Mouse (Mus musculus) CH12.LX (cell line): Measurements from ENCODE around the gene Coq8a. TPM values are rescaled to one million over a fixed set of nuclear protein-coding genes. Genes with fewer than 3 reads are reported as not detected.

Experiments
- DNase-seq: peaks from one replicate; pipeline ENCODE4 v3.0.0-alpha.2; 2013; ENCODE audit errors: extremely low read depth
- H3K27ac ChIP-seq: 2 replicates; pipeline ENCODE4 v1.5.1; 2012; ENCODE audit warnings: low read depth, mild to moderate bottlenecking, control low read depth, moderate library complexity; ENCODE audit not compliant: insufficient read depth
- H3K27me3 ChIP-seq: replicated peaks from 2 replicates; pipeline ENCODE3; 2012; ENCODE audit warnings: inconsistent platforms
- H3K36me3 ChIP-seq, 2 experiments: replicated peaks in 1 of 2; 2 replicates each; pipeline versions ENCODE3 to v1.6.1; 2012; ENCODE audit warnings: inconsistent platforms in 1 of 2, low read length in 1 of 2, mild to moderate bottlenecking in 1 of 2, mixed read lengths in 1 of 2, moderate library complexity in 1 of 2; ENCODE audit not compliant: control insufficient read depth in 1 of 2, insufficient read depth in 1 of 2
- H3K4me1 ChIP-seq, 2 experiments: 2 replicates each; pipeline ENCODE4 v1.6.1; 2012; ENCODE audit warnings: inconsistent platforms in 1 of 2, moderate library complexity in 1 of 2; ENCODE audit not compliant: insufficient read depth in 2 of 2, control insufficient read depth in 1 of 2
- H3K4me2 ChIP-seq: 2 replicates; pipeline ENCODE4 v1.6.1; 2012; ENCODE audit warnings: low read depth, mild to moderate bottlenecking, control low read depth; ENCODE audit not compliant: poor library complexity, insufficient read depth, severe bottlenecking
- H3K4me3 ChIP-seq, 3 experiments: fragments of 150-350 bp in 1 of 3; sonication (generic) in 1 of 3; replicated peaks in 1 of 3; 2 replicates each; pipeline versions ENCODE3 to v1.5.1; 2011 to 2012; ENCODE audit warnings: low read depth in 2 of 3, low read length in 2 of 3, mild to moderate bottlenecking in 2 of 3, moderate library complexity in 2 of 3, control low read depth in 1 of 3, improper control_type of control experiment in 1 of 3, inconsistent platforms in 1 of 3, mixed read lengths in 1 of 3; ENCODE audit not compliant: poor library complexity in 1 of 3
- H3K79me2 ChIP-seq: replicated peaks from 2 replicates; pipeline ENCODE4 v1.6.1; 2012; ENCODE audit warnings: mild to moderate bottlenecking, moderate library complexity; ENCODE audit not compliant: control insufficient read depth, poor library complexity, insufficient read depth, severe bottlenecking; ENCODE audit errors: extremely low read depth
- H3K9ac ChIP-seq: 2 replicates; pipeline ENCODE4 v1.6.1; 2012; ENCODE audit warnings: low read depth, mild to moderate bottlenecking, control low read depth, moderate library complexity; ENCODE audit not compliant: insufficient read depth
- H3K9me3 ChIP-seq: replicated peaks from 2 replicates; pipeline ENCODE3; 2012; ENCODE audit warnings: low read length, inconsistent platforms, mixed read lengths
- CTCF ChIP-seq, 2 experiments: IDR thresholded peaks in 1 of 2; conservative IDR thresholded peaks in 1 of 2; 2 replicates each; pipeline ENCODE4 v1.5.1; 2011 to 2012; ENCODE audit warnings: low read depth in 2 of 2, low read length in 2 of 2, improper control_type of control experiment in 1 of 2, inconsistent platforms in 1 of 2, mild to moderate bottlenecking in 1 of 2, moderate library complexity in 1 of 2
- E2F4 ChIP-seq: IDR thresholded peaks from 2 replicates; pipeline ENCODE4 v1.6.1; 2011; ENCODE audit warnings: low read depth, low read length, improper control_type of control experiment; ENCODE audit not compliant: insufficient replicate concordance
- EP300 ChIP-seq: IDR thresholded peaks from 2 replicates; pipeline ENCODE4 v1.6.1; 2011; ENCODE audit warnings: low read length, improper control_type of control experiment
- ETS1 ChIP-seq: conservative IDR thresholded peaks from 2 replicates; pipeline ENCODE4 v1.6.1; 2012; ENCODE audit warnings: low read depth, mild to moderate bottlenecking, inconsistent platforms, low read length, improper control_type of control experiment, moderate library complexity
- MEF2A ChIP-seq: IDR thresholded peaks from 2 replicates; pipeline ENCODE4 v1.6.1; 2014; ENCODE audit warnings: low read depth, mild to moderate bottlenecking, inconsistent platforms, low read length, improper control_type of control experiment, borderline replicate concordance
- MXI1 ChIP-seq: IDR thresholded peaks from 2 replicates; pipeline ENCODE4 v1.6.1; 2011; ENCODE audit warnings: mild to moderate bottlenecking, low read depth, low read length, improper control_type of control experiment
- MYC ChIP-seq: IDR thresholded peaks from 2 replicates; pipeline ENCODE4 v1.6.1; 2011; ENCODE audit warnings: low read depth, mild to moderate bottlenecking, improper control_type of control experiment, low read length
- NRF1 ChIP-seq: IDR thresholded peaks from 2 replicates; pipeline ENCODE4 v1.6.1; 2014; ENCODE audit warnings: low read depth, mild to moderate bottlenecking, inconsistent platforms, low read length, improper control_type of control experiment, moderate library complexity
- POLR2A ChIP-seq: IDR thresholded peaks from 2 replicates; pipeline ENCODE4 v1.6.1; 2011; ENCODE audit warnings: low read depth, mild to moderate bottlenecking, improper control_type of control experiment, low read length
- POLR2AphosphoS2 ChIP-seq: IDR thresholded peaks from 2 replicates; pipeline ENCODE4 v1.6.1; 2011; ENCODE audit warnings: low read depth, low read length, improper control_type of control experiment
- RAD21 ChIP-seq: IDR thresholded peaks from 2 replicates; pipeline ENCODE4 v1.6.1; 2011; ENCODE audit warnings: low read depth, mild to moderate bottlenecking, low read length, improper control_type of control experiment, moderate library complexity
- RCOR1 ChIP-seq: conservative IDR thresholded peaks from 2 replicates; pipeline ENCODE4 v1.6.1; 2012; ENCODE audit warnings: low read depth, mild to moderate bottlenecking, inconsistent platforms, low read length, improper control_type of control experiment
- SIN3A ChIP-seq: IDR thresholded peaks from 2 replicates; pipeline ENCODE4 v1.6.1; 2012; ENCODE audit warnings: low read length, improper control_type of control experiment, inconsistent platforms
- SMC3 ChIP-seq: IDR thresholded peaks from 2 replicates; pipeline ENCODE4 v1.6.1; 2011; ENCODE audit warnings: low read depth, low read length, improper control_type of control experiment
- TCF12 ChIP-seq: IDR thresholded peaks from 2 replicates; pipeline ENCODE4 v1.6.1; 2014; ENCODE audit warnings: low read depth, mild to moderate bottlenecking, inconsistent platforms, low read length, improper control_type of control experiment
- UBTF ChIP-seq: IDR thresholded peaks from 2 replicates; pipeline ENCODE4 v1.6.1; 2012; ENCODE audit warnings: low read depth, mild to moderate bottlenecking, inconsistent platforms, low read length, improper control_type of control experiment, moderate library complexity
- ZKSCAN1 ChIP-seq: IDR thresholded peaks from 2 replicates; pipeline ENCODE4 v1.6.1; 2012; ENCODE audit warnings: low read depth, inconsistent platforms, low read length, improper control_type of control experiment, borderline replicate concordance
- dilution Hi-C: fragments of 300-500 bp; cut with MboI; formaldehyde crosslinking; loops from 2 replicates; pipeline ENCODE4 v1.14.3; 2020; ENCODE audit warnings: low sequenced_read_pairs; ENCODE audit not compliant: extremely low pct_unique_long_range_greater_than_20kb, extremely low pct_ligation_motif_present
- in situ Hi-C: fragments of 300-500 bp; cut with MboI; formaldehyde crosslinking; loops from 3 replicates; pipeline ENCODE4 v1.14.3; 2019; ENCODE audit warnings: low sequenced_read_pairs, low pct_ligation_motif_present, low pct_unique_long_range_greater_than_20kb, mixed read lengths
- polyA plus RNA-seq: library from polyadenylated mRNA; unstranded; fragments of >175 nt; gene quantifications from 2 replicates; pipeline ENCODE4 v1.2.1, GENCODE M21; 2012; ENCODE audit warnings: low read depth; ENCODE audit not compliant: insufficient read length
- total RNA-seq, 2 experiments: library from RNA; depleted of rRNA; stranded (reverse); fragments of 300-350 nt in 1 of 2; fragments of >200 nt in 1 of 2; gene quantifications; 2 replicates each; pipeline ENCODE4 v1.2.3; 2012 to 2014

Coq8a gene
- total and polyA plus RNA-seq, 3 experiments: 73.4 to 237 (median 88.1) TPM

GRCm38 (mm10) chr1:180210031-180210432 lies 10.6 kb upstream of the Coq8a start (continued):
- no peak for TF ChIP-seq UBTF

DNA sequence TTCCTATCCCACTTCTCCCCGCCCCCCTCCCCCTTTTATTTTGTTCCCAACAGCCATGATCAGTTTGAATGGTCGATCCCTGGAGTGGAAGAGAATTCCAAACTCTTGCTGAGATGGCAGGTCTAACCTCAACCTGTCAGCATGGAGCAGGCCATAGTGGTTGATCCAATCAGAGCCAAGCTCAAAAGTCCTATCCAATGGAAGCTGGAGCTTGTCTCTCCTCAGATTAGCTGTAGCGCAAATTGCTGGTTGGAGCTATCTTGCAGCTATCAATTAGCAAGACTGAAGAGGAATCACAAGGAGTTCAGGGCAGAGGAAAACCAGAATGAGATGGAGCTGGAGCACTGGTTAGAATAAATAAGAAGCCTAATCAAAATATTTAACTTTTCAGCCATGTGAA lies 9.0 kb upstream of the Coq8a start:
- Histone ChIP-seq H3K27me3 (no peaks in the 10 kb centered on the region), H3K9me3 (peaks cover 19% of the 10 kb centered on the region), H3K9ac (no peak overlapping the region), H3K4me2 (no peak overlapping the region), H3K4me3 (no peak overlapping the region), H3K36me3 (no peaks in the 10 kb centered on the region), H3K4me1 (peaks cover 8 to 44% of the 10 kb centered on the region in 2 experiments; a peak in 3 of 4 replicates), H3K27ac (no peak overlapping the region), H3K79me2 (no peaks in the 10 kb centered on the region)
- no peak for DNase-seq
- in situ Hi-C loops: loop anchor here (5.0 kb wide), 1 partner anchor 361 kb away; no protein-coding TSS in a partner anchor
- TF ChIP-seq POLR2A: no peak
- TF ChIP-seq POLR2AphosphoS2: no peak
- TF ChIP-seq SMC3: no peak
- TF ChIP-seq MXI1: no peak
- no peak for TF ChIP-seq ETS1
- TF ChIP-seq ZKSCAN1: no peak
- TF ChIP-seq RAD21: no peak
- TF ChIP-seq EP300: no peak
- TF ChIP-seq CTCF (conservative IDR thresholded peaks at IDR 0.05 in 1 of 2, IDR thresholded peaks at IDR 0.05 in 1 of 2; ENCODE audit: low read depth in 2 of 2, low read length in 2 of 2): no peak
- no peak for TF ChIP-seq RCOR1
- TF ChIP-seq E2F4: no peak
- no peak for TF ChIP-seq MYC
- no peak for TF ChIP-seq MEF2A
- TF ChIP-seq NRF1: no peak
- dilution Hi-C loops: no loop called here

DNA sequence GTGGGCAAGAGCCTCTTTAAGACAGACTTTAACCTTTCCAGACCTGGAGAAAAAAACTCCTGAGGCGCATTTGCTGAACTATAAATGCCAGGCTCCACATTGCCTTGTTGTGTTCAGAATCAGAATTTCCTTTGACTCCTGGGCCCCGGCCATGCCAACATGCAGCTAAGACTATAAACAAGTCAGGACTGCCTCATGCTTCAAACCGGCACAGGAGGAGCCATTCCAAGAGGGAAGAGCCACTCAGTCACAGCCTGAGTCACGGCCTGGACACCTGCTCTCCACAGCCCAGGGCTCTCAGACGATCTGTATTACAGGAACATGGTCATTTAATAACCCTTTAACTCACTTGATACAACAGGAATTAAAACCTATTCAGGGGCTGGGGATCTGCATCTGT lies 1.3 kb upstream of the Coq8a start:
- no peaks in the 10 kb centered on the region for H3K27me3 ChIP-seq
- peak overlapping the region; percentile 99 for H3K27ac ChIP-seq
- peaks cover 19% of the 10 kb centered on the region for H3K9me3 ChIP-seq
- TF ChIP-seq TCF12 (0 out of 2 replicates have a peak, but pooled peaks have one; percentile 18), SIN3A (no peak)
- TF ChIP-seq, all 38 proteins: peak for 1
- no peaks in the 10 kb centered on the region for H3K36me3 ChIP-seq
- H3K4me2 ChIP-seq: peak overlapping the region; percentile 33; the same call in 1 of the 2 replicates
- peak overlapping the region; percentile 27; the same call in 1 of the 2 replicates for H3K9ac ChIP-seq
- in situ Hi-C loops: no loop called here
- H3K4me1 ChIP-seq: peaks cover 7 to 49% of the 10 kb centered on the region in 2 experiments; a peak in 3 of 4 replicates
- no peak for DNase-seq
- H3K4me3 ChIP-seq: no peak overlapping the region
- H3K79me2 ChIP-seq: 0 out of 2 replicates have a peak, but pooled peaks cover under 1% of the 10 kb centered on the region
- dilution Hi-C loops: no loop called here
